Mouse (Mus musculus): Measurements from ENCODE around the gene Efna3.

DNA sequence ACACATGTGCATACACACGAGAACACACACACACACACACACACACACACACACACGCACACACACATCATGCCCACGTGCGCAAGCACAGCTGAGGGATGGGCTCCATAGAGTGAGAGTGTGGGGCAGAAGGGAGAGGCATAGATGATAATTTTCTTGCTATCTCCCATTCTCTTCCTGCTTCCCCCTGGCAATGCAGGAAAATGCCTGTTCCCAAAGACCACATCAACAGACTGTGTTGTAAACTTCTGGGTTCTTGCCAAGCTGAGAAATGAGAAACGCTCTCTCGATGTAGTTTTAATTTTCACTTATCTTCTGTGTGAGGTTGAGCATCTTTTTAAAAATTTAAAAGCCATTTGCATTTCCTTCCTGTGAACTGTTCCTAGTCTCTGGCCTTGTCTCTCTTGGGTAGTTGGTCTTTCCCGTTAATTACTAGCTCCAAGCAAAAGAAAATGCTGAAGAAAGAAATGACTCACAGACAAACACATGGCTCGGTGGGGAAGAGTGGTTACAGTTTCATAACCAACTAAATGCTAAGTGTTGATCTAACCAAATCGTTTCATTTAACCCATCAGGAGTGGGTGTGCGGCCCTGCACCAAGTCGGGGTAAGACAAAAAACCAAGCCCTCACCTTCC, 25.9 kb downstream of the Efna3 start:
- no peak for TF ChIP-seq POLR2A (IDR thresholded peaks at IDR 0.05; ENCODE audit: control insufficient read depth, extremely low read depth, insufficient read depth, low read length, poor library complexity)
- TF ChIP-seq CTCF (IDR thresholded peaks at IDR 0.05; ENCODE audit: borderline replicate concordance, control insufficient read depth, extremely low read depth, insufficient read depth, low read length, poor library complexity): no peak

All from thymus, adult 2 months (tissue).